Mouse (Mus musculus): ENCODE results near the gene Pagr1a. TPM values are rescaled to one million over a fixed set of nuclear protein-coding genes. Genes with fewer than 3 reads are reported as not detected.

The Pagr1a gene
- total and polyA plus RNA-seq, 2 experiments from 2014 or later, result 33.1 TPM; not detected in 1

GRCm38 (mm10) chr7:127021563-127022527, 4.7 kb upstream of the Pagr1a start:
- Histone ChIP-seq H3K9me3 (ENCODE audit: low read length) (no peaks in the 10 kb centered on the region), H3K4me1 (ENCODE audit: insufficient read depth, low read length) (peaks cover 42% of the 10 kb centered on the region), H3K27ac (ENCODE audit: low read depth, low read length) (peak overlapping the region; percentile 82), H3K36me3 (ENCODE audit: insufficient read depth, low read length) (peaks cover 15% of the 10 kb centered on the region), H3K4me3 (ENCODE audit: low read depth, low read length) (peak overlapping the region; percentile 63), H3K4me2 (ENCODE audit: low read depth, low read length, poor library complexity, severe bottlenecking) (peak overlapping the region; percentile 71), H3K27me3 (ENCODE audit: insufficient read depth, low read length) (no peaks in the 10 kb centered on the region), H3K9ac (replicated peaks; ENCODE audit: low read length, poor library complexity, severe bottlenecking) (peak overlapping the region; percentile 79; the same call in 1 of the 2 replicates)
- DNase-seq (ENCODE audit: low spot score), result peak; percentile 37
- WGBS, result 37% methylated on average over 5 of the region's 5 CpGs
- TF ChIP-seq CTCF (IDR thresholded peaks at IDR 0.05), result no peak
- no peak for ATAC-seq (ENCODE audit: low FRiP score)

DNA sequence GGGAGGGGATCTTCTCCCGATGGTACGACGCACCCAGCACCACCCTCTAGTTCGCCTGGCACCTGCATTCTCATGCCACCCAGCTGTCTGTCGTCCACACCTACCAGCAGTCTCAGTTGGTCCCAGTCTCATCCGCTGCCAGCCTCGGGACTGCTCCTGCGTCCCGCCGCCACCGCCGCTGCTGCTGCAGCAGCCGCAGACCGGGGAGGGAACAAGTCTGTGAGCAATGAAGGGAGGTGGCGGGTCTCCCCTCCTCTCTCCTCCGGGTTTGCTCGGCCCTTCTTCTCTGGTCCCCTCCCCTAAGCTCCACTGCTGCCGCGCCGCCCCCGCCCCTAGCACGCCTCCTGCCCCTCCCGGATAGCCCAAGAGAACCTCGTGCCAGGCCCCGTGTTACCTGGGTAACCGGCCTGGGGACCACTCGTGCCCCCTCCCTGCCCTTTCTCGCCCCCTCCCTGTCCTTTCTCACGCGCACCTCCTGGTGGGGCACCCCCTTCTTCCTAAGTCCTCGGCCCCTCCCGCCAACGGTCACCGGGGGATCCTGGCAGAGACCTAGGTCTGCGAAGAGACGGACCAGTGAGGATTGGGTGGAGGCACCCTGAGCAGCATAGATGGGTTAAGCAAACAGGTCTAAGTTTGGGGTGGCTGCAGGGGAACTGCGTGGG, 3.9 kb upstream of the Pagr1a start, which contains the start of the genes Gm42742 and Prrt2:
Gm42742 (minus strand) TSS at position 197 of the 662 bp plus-strand sequence.
Prrt2 (minus strand) TSS at position 311 of the 662 bp plus-strand sequence.
- Histone ChIP-seq H3K27me3 (ENCODE audit: insufficient read depth, low read length) (no peaks in the 10 kb centered on the region), H3K9ac (replicated peaks; ENCODE audit: low read length, poor library complexity, severe bottlenecking) (peak within 1 kb of the TSS; percentile 79), H3K4me1 (ENCODE audit: insufficient read depth, low read length) (peaks cover 43% of the 10 kb centered on the region), H3K9me3 (ENCODE audit: low read length) (no peaks in the 10 kb centered on the region), H3K36me3 (ENCODE audit: insufficient read depth, low read length) (peaks cover 15% of the 10 kb centered on the region), H3K4me2 (ENCODE audit: low read depth, low read length, poor library complexity, severe bottlenecking) (peak within 1 kb of the TSS; percentile 71), H3K27ac (ENCODE audit: low read depth, low read length) (peak within 1 kb of the TSS; percentile 82), H3K4me3 (ENCODE audit: low read depth, low read length) (peak within 1 kb of the TSS; percentile 63)
- TF ChIP-seq CTCF (IDR thresholded peaks at IDR 0.05), result no peak
- DNase-seq (ENCODE audit: low spot score), result peak; percentile 81
- ATAC-seq (ENCODE audit: low FRiP score), result no peak
- 1% methylated on average over 30 of the region's 37 CpGs for WGBS

DNA sequence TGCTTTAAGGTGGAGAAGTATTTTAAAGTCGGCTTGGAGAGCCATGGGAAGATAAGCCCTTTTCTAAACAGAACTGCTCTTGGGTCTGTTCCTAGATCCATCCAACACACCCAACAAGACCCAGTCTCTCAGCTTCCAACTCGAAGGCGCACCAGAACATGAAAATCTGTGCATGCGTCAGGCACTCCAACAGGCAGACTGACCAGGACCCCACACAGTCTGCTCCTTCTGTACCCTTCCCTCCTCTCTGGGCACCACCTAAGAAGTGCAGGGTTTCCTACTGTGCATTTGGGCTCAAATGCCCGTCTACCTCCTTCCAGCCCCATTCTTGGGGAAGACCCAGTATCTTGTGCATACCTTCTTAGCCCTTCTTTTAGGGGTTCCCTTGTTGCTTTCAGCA, 3.3 kb upstream of the Pagr1a start:
- Histone ChIP-seq H3K9me3 (ENCODE audit: low read length) (no peaks in the 10 kb centered on the region), H3K9ac (replicated peaks; ENCODE audit: low read length, poor library complexity, severe bottlenecking) (peak overlapping the region; percentile 79), H3K27me3 (ENCODE audit: insufficient read depth, low read length) (no peaks in the 10 kb centered on the region), H3K27ac (ENCODE audit: low read depth, low read length) (peak overlapping the region; percentile 82), H3K4me1 (ENCODE audit: insufficient read depth, low read length) (peaks cover 48% of the 10 kb centered on the region), H3K4me3 (ENCODE audit: low read depth, low read length) (peak overlapping the region; percentile 63), H3K36me3 (ENCODE audit: insufficient read depth, low read length) (peaks cover 16% of the 10 kb centered on the region), H3K4me2 (ENCODE audit: low read depth, low read length, poor library complexity, severe bottlenecking) (peak overlapping the region; percentile 71)
- DNase-seq (ENCODE audit: low spot score), result no peak
- no peak for ATAC-seq (ENCODE audit: low FRiP score)
- no peak for TF ChIP-seq CTCF (IDR thresholded peaks at IDR 0.05)
- 12% methylated on average over 5 of the region's 5 CpGs for WGBS

DNA sequence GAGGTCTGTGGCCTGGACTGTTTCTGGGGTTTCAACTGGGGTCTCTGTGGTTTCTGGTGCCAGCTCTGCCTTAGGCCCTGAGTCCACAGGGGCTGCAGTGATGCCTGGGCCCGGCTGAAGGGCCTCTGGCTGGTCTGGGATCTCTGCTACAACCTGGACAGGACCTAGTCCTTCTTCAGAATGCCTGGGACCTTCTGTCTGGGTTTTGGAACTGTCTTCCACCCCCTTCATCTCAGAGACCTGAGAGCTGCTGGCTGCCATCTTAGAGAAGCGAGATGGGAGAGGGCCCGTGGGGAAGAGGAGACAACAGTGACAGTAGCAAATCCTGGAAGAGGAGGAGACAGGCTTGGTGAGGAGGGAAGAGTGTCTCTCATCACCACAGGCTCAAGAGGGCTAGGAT, 2.9 kb upstream of the Pagr1a start:
- Histone ChIP-seq H3K36me3 (ENCODE audit: insufficient read depth, low read length) (peaks cover 19% of the 10 kb centered on the region), H3K9ac (replicated peaks; ENCODE audit: low read length, poor library complexity, severe bottlenecking) (peak overlapping the region; percentile 79), H3K4me1 (ENCODE audit: insufficient read depth, low read length) (peaks cover 50% of the 10 kb centered on the region), H3K4me3 (ENCODE audit: low read depth, low read length) (peak overlapping the region; percentile 63), H3K27ac (ENCODE audit: low read depth, low read length) (peak overlapping the region; percentile 82), H3K9me3 (ENCODE audit: low read length) (no peaks in the 10 kb centered on the region), H3K4me2 (ENCODE audit: low read depth, low read length, poor library complexity, severe bottlenecking) (peak overlapping the region; percentile 71), H3K27me3 (ENCODE audit: insufficient read depth, low read length) (no peaks in the 10 kb centered on the region)
- ATAC-seq (ENCODE audit: low FRiP score) (no peak), DNase-seq (ENCODE audit: low spot score) (no peak)
- TF ChIP-seq CTCF (IDR thresholded peaks at IDR 0.05), result no peak
- 54% methylated on average over 3 of the region's 3 CpGs for WGBS

GRCm38 (mm10) chr7:127019306-127019960, 2.3 kb upstream of the Pagr1a start:
- ATAC-seq (ENCODE audit: low FRiP score) (no peak), DNase-seq (ENCODE audit: low spot score) (no peak)
- H3K36me3 ChIP-seq (ENCODE audit: insufficient read depth, low read length), result peaks cover 21% of the 10 kb centered on the region
- 0 out of 2 replicates have a peak overlapping the region, but pooled peaks have one; percentile 82 for H3K27ac ChIP-seq (ENCODE audit: low read depth, low read length)
- peaks cover 46% of the 10 kb centered on the region for H3K4me1 ChIP-seq (ENCODE audit: insufficient read depth, low read length)
- WGBS, result 74% methylated on average over 14 of the region's 14 CpGs
- H3K27me3 ChIP-seq (ENCODE audit: insufficient read depth, low read length), result no peaks in the 10 kb centered on the region
- H3K4me2 ChIP-seq (ENCODE audit: low read depth, low read length, poor library complexity, severe bottlenecking), result peak overlapping the region; percentile 71
- peak overlapping the region; percentile 79 for H3K9ac ChIP-seq (replicated peaks; ENCODE audit: low read length, poor library complexity, severe bottlenecking)
- peak overlapping the region; percentile 63 for H3K4me3 ChIP-seq (ENCODE audit: low read depth, low read length)
- H3K9me3 ChIP-seq (ENCODE audit: low read length), result no peaks in the 10 kb centered on the region
- no peak for TF ChIP-seq CTCF (IDR thresholded peaks at IDR 0.05)
